Mouse (Mus musculus): ENCODE measurements at regions not wholly inside any gene's neighbourhood (a gene's known extent, or its start where the extent isn't known, plus 50 kb on each side); places are given as distances from the start of the nearest gene placed in this dataset.

DNA sequence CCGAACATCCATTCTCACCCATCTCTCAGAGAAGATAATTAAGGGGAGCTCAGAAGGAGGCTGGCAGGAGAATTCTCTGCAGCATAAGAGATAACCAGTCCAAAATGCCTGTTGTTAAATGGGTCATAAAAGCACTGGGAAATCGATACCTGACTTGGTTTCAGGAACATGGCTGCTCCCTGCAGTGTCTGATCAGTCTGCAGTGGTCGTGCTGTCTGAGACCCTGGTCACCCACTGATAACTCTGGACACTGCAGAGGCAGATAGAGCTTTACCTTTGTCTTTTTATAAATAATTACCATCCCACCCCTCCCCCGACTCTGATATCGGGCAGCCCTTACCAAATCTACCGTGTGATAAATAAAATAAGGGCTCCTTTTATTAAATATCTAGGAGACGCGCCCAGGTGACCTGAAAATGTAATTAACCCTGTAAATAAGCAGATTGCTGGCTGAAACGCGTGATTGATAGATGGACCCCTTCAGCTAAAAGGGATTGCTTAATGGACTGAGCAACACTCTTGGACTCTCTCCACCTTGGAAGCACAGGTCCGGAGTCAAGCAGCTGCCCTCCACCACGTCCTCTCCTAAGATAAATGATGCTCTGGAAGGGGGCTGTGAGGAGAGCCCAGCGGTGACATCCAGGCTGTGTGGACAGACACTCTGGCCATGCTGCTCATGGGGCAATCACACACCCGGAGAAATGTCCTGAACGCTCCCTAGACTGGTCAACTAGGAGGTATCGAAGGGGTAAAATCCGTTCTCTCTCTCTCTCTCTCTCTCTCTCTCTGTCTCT lies 384.4 kb downstream of the Mtx2 start:
- DNase-seq (ENCODE audit: low spot score): no peak

DNA sequence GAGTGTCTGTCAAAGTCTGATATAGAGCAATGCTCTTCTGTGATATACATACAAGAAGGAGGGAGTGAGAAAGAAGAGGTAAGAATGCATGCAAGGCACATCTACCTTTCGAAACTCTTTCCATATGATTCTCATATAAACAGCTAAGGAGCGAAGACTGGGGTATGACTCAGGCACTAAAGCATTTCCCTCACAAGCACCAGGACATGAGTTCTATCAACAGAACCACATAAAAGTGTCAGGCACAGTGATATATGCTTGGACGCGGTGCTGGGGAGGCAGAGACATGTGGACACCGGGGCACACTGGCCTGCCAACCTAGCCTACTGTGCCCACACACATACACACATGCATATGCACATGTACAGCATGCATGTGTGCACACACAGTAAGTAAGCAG lies 391.3 kb downstream of the Mtx2 start:
- DNase-seq (ENCODE audit: low spot score): no peak

GRCm38 (mm10) chr2:75220775-75221359 lies 395.3 kb downstream of the Mtx2 start:
- DNase-seq (ENCODE audit: low spot score): no peak

- peak; percentile 68 for DNase-seq (ENCODE audit: low spot score)
These were observed 398.8 kb downstream of the Mtx2 start for GRCm38 (mm10) chr2:75224443-75224842.

DNA sequence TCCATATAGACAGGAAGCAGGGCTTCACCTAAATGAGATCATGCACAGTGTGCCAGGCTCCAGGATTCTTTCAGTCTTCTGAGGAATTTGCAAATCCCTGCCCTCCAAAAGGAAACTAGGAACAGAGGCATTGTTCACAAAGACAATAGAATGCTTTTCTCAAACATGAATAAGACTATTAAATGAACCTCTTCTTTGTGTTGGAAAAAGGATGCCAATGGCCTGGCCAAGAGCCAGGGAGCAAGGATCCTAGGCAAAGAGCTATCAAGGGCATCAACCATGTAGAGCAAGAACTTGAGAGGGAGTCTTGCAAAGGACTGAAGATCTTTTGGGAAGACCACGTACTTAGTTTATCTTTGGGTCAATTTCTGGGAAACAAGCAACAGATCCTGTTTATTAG lies 415.4 kb downstream of the Mtx2 start:
- no peak for DNase-seq (ENCODE audit: low spot score)

DNA sequence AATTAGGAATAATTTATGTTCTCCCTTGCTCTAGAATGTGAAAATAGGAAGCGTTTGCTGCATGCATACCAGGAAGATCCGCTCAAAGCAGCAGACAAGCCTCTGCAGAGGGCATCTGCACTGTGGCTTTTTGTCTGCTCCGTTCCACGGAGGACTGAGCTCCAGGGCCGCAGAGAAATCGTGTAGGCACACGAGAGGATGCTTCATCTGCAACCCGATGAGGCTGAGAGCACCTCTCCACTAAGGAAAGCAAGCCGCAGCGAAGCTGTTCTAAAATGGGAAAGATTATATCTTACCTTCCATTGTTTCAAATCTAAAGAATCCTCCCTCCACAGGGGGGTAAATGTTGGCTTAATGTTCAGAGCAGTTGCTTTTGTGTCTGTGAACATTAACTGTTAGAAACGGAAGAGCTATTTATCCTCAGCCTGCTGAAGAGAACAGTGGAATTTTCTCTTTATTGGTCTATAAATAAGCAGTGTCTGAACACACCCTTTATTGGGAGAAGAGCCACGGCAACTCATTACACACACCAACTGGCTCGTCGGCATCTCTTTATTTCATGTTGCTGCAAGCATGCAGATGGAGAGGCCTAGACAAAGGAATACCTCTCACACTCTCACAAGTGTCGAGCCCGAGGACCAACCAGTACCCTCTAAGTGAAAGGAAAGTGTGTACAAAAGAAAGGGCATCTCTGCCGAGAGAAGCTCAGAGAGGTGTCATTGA lies 414.6 kb upstream of the Hnrnpa3 start:
- DNase-seq (ENCODE audit: low spot score): no peak

- no peak for DNase-seq (ENCODE audit: low spot score)
These were observed 413.8 kb upstream of the Hnrnpa3 start for GRCm38 (mm10) chr2:75245256-75245655.

DNA sequence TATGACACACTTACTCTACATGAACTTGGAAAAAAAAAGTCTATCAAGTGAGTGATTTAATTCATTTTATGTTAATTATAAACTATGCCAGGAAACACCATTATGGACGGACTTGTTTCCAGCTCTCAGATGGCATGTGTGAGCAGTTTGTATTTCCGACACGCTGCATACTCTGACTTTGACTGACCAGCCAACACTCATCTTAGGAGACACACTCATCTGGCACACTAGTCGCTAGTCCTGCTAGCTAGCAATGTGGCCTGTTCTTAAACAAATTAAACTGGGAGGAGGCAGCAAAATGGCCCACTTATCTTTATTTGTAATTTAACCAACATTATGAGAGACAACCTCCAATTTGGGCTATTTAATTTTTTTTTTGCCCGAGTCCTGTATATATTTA lies 413.4 kb upstream of the Hnrnpa3 start:
- no peak for DNase-seq (ENCODE audit: low spot score)

GRCm38 (mm10) chr2:75246082-75246743 lies 412.8 kb upstream of the Hnrnpa3 start:
- DNase-seq (ENCODE audit: low spot score): no peak

GRCm38 (mm10) chr2:75248251-75248650 lies 410.8 kb upstream of the Hnrnpa3 start:
- no peak for DNase-seq (ENCODE audit: low spot score)

GRCm38 (mm10) chr2:75250507-75250906 lies 408.6 kb upstream of the Hnrnpa3 start:
- DNase-seq (ENCODE audit: low spot score): no peak

DNA sequence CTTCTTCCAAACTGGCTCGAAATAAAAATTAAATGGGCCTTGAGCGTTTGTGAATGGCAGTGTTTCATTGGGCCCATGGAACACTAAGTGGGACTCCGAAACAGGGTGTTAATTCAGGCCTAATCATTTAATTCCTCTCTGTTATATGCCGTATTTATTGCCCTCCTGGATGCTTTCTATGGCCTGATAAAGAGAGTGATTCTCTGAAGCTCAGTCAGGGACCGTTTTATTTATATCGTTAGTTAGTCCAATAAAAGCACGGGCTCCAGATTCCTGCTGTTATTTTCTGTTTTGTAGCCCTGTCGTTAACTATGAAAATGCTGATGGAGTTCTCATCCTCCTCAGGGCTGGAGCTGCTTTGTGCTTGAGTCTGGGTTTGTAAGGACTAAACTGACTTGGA lies 406.2 kb upstream of the Hnrnpa3 start:
- no peak for DNase-seq (ENCODE audit: low spot score)

GRCm38 (mm10) chr2:75265218-75265617 lies 393.8 kb upstream of the Hnrnpa3 start:
- no peak for DNase-seq (ENCODE audit: low spot score)

GRCm38 (mm10) chr2:75265739-75266699 lies 393.0 kb upstream of the Hnrnpa3 start:
- DNase-seq (ENCODE audit: low spot score): no peak

GRCm38 (mm10) chr2:75267949-75268348 lies 391.1 kb upstream of the Hnrnpa3 start:
- no peak for DNase-seq (ENCODE audit: low spot score)

DNA sequence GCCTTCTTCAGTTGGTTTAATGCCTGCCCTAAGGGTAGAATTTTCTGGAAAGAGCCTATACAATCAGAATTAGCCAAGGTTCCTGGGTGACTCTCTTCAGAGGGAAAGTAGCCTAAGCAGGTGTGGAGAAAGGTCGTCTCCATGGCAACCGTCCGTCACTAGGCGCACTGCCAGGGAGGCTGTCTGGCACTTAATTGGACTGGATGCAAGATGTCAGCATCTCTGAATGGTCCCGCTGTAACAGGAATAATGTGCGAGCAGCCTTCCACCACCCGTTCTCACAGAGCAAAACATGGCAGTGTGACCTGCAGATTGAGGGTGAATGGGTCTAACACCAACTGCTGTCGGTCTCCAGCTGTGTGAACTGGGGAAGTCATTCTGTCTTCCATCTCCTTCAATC lies 389.6 kb upstream of the Hnrnpa3 start:
- no peak for DNase-seq (ENCODE audit: low spot score)

- no peak for DNase-seq (ENCODE audit: low spot score)
These were observed 388.9 kb upstream of the Hnrnpa3 start for GRCm38 (mm10) chr2:75270115-75270514.

DNA sequence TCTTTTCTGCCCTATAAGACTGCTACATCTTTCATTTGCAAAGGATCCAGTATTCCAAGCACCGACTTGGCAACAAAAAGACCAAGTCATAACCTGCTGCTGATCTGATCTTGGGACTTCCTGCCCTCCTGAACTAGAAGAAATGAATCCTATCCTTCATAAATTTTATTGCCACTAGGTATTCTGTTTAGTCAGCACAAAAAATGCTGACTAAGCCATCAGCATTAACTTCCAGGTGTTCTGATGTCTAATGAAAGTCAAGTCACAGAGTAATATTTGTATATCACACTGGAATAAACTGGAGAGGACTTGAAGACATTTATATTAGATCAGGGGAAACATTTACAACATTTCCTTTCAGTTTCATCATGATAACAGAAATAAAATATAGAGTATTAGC lies 371.2 kb upstream of the Hnrnpa3 start:
- DNase-seq (ENCODE audit: low spot score): no peak

- no peak for DNase-seq (ENCODE audit: low spot score)
These were observed 367.4 kb upstream of the Hnrnpa3 start for GRCm38 (mm10) chr2:75291674-75292073.

- no peak for DNase-seq (ENCODE audit: low spot score)
These were observed 352.2 kb upstream of the Hnrnpa3 start for GRCm38 (mm10) chr2:75306821-75307220.

DNA sequence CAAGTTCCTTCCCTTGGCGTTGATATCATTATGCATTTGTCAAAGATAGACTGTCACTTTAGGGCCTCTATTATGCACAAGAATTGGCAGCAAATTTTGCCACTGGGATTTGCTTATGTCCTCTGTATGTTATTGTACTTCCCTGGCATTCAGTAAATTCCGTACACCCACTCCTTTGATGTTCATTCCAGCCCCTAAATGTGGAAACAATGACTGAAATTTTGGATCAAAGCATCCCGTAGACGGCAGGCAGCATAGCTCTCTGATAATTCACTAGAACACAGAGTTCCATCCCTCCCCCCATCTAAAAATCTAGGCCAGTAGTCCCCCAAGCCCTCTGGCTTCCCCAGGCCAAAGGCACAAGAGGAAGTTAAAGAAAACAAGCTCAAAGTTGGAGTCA lies 347.9 kb upstream of the Hnrnpa3 start:
- DNase-seq (ENCODE audit: low spot score): peak; percentile 24

Data from gastrocnemius, adult 18-20 months (tissue).